Mouse (Mus musculus) midbrain, embryonic 16.5 days (tissue): ENCODE results near the gene Abraxas1. TPM values are rescaled to one million over a fixed set of nuclear protein-coding genes. Genes with fewer than 3 reads are reported as not detected.

ENCODE experiments used
- ATAC-seq: fragments of 200-750 bp; cut with Nextera tagmentation; 2 replicates; pipeline ENCODE4 v1.8.0; 2017; ENCODE audit warnings: moderate TSS enrichment
- H3K27ac ChIP-seq: fragments of 300-500 bp; sonication (generic); 2 replicates; pipeline ENCODE4 v1.5.1; 2014; ENCODE audit warnings: mild to moderate bottlenecking, low read length, mixed read lengths
- H3K27me3 ChIP-seq: fragments of 300-500 bp; sonication (generic); 2 replicates; pipeline ENCODE4 v1.6.1; 2014; ENCODE audit warnings: low read depth, low read length, mixed read lengths; ENCODE audit not compliant: control insufficient read depth, insufficient read depth
- H3K36me3 ChIP-seq: fragments of 300-500 bp; sonication (generic); 2 replicates; pipeline ENCODE4 v1.6.1; 2014; ENCODE audit warnings: mild to moderate bottlenecking, low read length, moderate library complexity, mixed read lengths; ENCODE audit not compliant: control insufficient read depth, insufficient read depth
- H3K4me1 ChIP-seq: fragments of 300-500 bp; sonication (generic); 2 replicates; pipeline ENCODE4 v1.6.1; 2014; ENCODE audit warnings: mild to moderate bottlenecking, low read length, mixed read lengths; ENCODE audit not compliant: control insufficient read depth, insufficient read depth
- H3K4me2 ChIP-seq: fragments of 300-500 bp; sonication (generic); 2 replicates; pipeline ENCODE4 v1.6.1; 2014; ENCODE audit warnings: mild to moderate bottlenecking, low read length, mixed read lengths
- H3K4me3 ChIP-seq: fragments of 300-500 bp; sonication (generic); 2 replicates; pipeline ENCODE4 v1.5.1; 2014; ENCODE audit warnings: low read depth, mild to moderate bottlenecking, low read length, moderate library complexity, mixed read lengths
- H3K9ac ChIP-seq: fragments of 300-500 bp; sonication (generic); 2 replicates; pipeline ENCODE4 v1.6.1; 2014; ENCODE audit warnings: low read depth, low read length, mixed read lengths
- H3K9me3 ChIP-seq: fragments of 300-500 bp; sonication (generic); replicated peaks from 2 replicates; pipeline ENCODE4 v1.6.1; 2014; ENCODE audit warnings: mild to moderate bottlenecking, low read length, mixed read lengths; ENCODE audit not compliant: control insufficient read depth, poor library complexity, severe bottlenecking
- WGBS: fragments of 180-500 bp; shearing (Covaris S2); extraction: QIAGEN DNeasy Blood & Tissue Kit; methylation state at CpG from one replicate; pipeline ENCODE4 v1.1.7; 2014; 5-methylcytosine and 5-hydroxymethylcytosine counted together
- polyA plus RNA-seq: library from polyadenylated mRNA; unstranded; fragments of >200 nt; fragmentation: Nextera tagmentation; extraction: Ambion mirVana; gene quantifications from 2 replicates; pipeline ENCODE4 v1.2.1, GENCODE M21; 2015

Gene Abraxas1
- polyA plus RNA-seq, 1 experiment from 2014 or later = 12.0 TPM

- Histone ChIP-seq H3K4me3 (no peak overlapping the region), H3K4me2 (no peak overlapping the region), H3K27me3 (peaks cover under 1% of the 10 kb centered on the region), H3K9me3 (no peaks in the 10 kb centered on the region), H3K9ac (no peak overlapping the region), H3K27ac (no peak overlapping the region), H3K36me3 (no peaks in the 10 kb centered on the region), H3K4me1 (no peaks in the 10 kb centered on the region)
- ATAC-seq = no peak
- 94% methylated on average over 4 of the region's 4 CpGs for WGBS
These were observed 33.2 kb upstream of the Abraxas1 start for GRCm38 (mm10) chr5:100853963-100854362.

GRCm38 (mm10) chr5:100847143-100847542 is 26.4 kb upstream of the Abraxas1 start:
- Histone ChIP-seq H3K27me3 (peaks cover 26% of the 10 kb centered on the region), H3K4me2 (peak overlapping the region; percentile 100), H3K4me3 (peak overlapping the region; percentile 54), H3K9me3 (no peaks in the 10 kb centered on the region), H3K9ac (peak overlapping the region; percentile 65; the same call in 1 of the 2 replicates), H3K36me3 (no peaks in the 10 kb centered on the region), H3K27ac (no peak overlapping the region), H3K4me1 (peaks cover 7% of the 10 kb centered on the region)
- 5% methylated on average over 2 of the region's 2 CpGs for WGBS
- ATAC-seq = no peak

GRCm38 (mm10) chr5:100846599-100846920 is 25.8 kb upstream of the Abraxas1 start:
- H3K27me3 ChIP-seq = peaks cover 26% of the 10 kb centered on the region
- 0% methylated on average over 22 of the region's 22 CpGs for WGBS
- peak; percentile 54; the same call in 1 of the 2 replicates for ATAC-seq

GRCm38 (mm10) chr5:100845848-100846598 is 25.3 kb upstream of the Abraxas1 start:
- Histone ChIP-seq H3K27ac (no peak overlapping the region), H3K4me2 (peak overlapping the region; percentile 100), H3K9me3 (peaks cover 2% of the 10 kb centered on the region; the same call in 1 of the 2 replicates), H3K4me3 (peak overlapping the region; percentile 54), H3K9ac (peak overlapping the region; percentile 65), H3K27me3 (peaks cover 26% of the 10 kb centered on the region), H3K4me1 (peaks cover 7% of the 10 kb centered on the region), H3K36me3 (no peaks in the 10 kb centered on the region)
- peak; percentile 78 for ATAC-seq
- under 1% methylated on average over 52 of the region's 52 CpGs for WGBS

More at GRCm38 (mm10) chr5:100846599-100846920, 25.8 kb upstream of the Abraxas1 start:
- Histone ChIP-seq H3K27ac (no peak overlapping the region), H3K36me3 (no peaks in the 10 kb centered on the region), H3K9me3 (peaks cover 2% of the 10 kb centered on the region; the same call in 1 of the 2 replicates), H3K4me2 (peak overlapping the region; percentile 100), H3K9ac (peak overlapping the region; percentile 65), H3K4me3 (peak overlapping the region; percentile 54), H3K4me1 (peaks cover 7% of the 10 kb centered on the region)

GRCm38 (mm10) chr5:100845485-100845847 is 24.7 kb upstream of the Abraxas1 start, which contains the start of gene Gpat3:
Gpat3 (plus strand) TSS chr5:100845713.
- Histone ChIP-seq H3K4me3 (peak within 1 kb of the TSS; percentile 54), H3K4me1 (peaks cover 7% of the 10 kb centered on the region), H3K27ac (no peak within 1 kb of the TSS), H3K4me2 (peak within 1 kb of the TSS; percentile 100), H3K9ac (peak within 1 kb of the TSS; percentile 65), H3K9me3 (peaks cover 2% of the 10 kb centered on the region; the same call in 1 of the 2 replicates), H3K27me3 (peaks cover 26% of the 10 kb centered on the region), H3K36me3 (no peaks in the 10 kb centered on the region)
- ATAC-seq = peak; percentile 39; the same call in 1 of the 2 replicates
- under 1% methylated on average over 16 of the region's 16 CpGs for WGBS

GRCm38 (mm10) chr5:100844485-100844884 is 23.7 kb upstream of the Abraxas1 start:
- ATAC-seq = no peak
- Histone ChIP-seq H3K27me3 (peaks cover 26% of the 10 kb centered on the region), H3K9ac (no peak overlapping the region), H3K4me1 (peaks cover 7% of the 10 kb centered on the region), H3K36me3 (no peaks in the 10 kb centered on the region), H3K9me3 (peaks cover 2% of the 10 kb centered on the region; the same call in 1 of the 2 replicates), H3K4me2 (no peak overlapping the region), H3K4me3 (no peak overlapping the region), H3K27ac (no peak overlapping the region)
- WGBS = 57% methylated on average over 3 of the region's 3 CpGs

GRCm38 (mm10) chr5:100837907-100838306 is 17.1 kb upstream of the Abraxas1 start:
- Histone ChIP-seq H3K4me1 (no peaks in the 10 kb centered on the region), H3K9me3 (peaks cover 2% of the 10 kb centered on the region; the same call in 1 of the 2 replicates), H3K4me2 (no peak overlapping the region), H3K9ac (no peak overlapping the region), H3K27ac (no peak overlapping the region), H3K27me3 (no peaks in the 10 kb centered on the region), H3K4me3 (no peak overlapping the region), H3K36me3 (no peaks in the 10 kb centered on the region)
- WGBS = 93% methylated on average over 7 of the region's 7 CpGs
- ATAC-seq = no peak

GRCm38 (mm10) chr5:100835862-100836538 is 15.2 kb upstream of the Abraxas1 start:
- Histone ChIP-seq H3K4me1 (no peaks in the 10 kb centered on the region), H3K27me3 (no peaks in the 10 kb centered on the region), H3K9ac (no peak overlapping the region), H3K4me2 (no peak overlapping the region), H3K9me3 (no peaks in the 10 kb centered on the region), H3K4me3 (no peak overlapping the region), H3K27ac (no peak overlapping the region), H3K36me3 (no peaks in the 10 kb centered on the region)
- no peak for ATAC-seq
- WGBS = 80% methylated on average over 9 of the region's 9 CpGs

GRCm38 (mm10) chr5:100833841-100834240 is 13.1 kb upstream of the Abraxas1 start:
- Histone ChIP-seq H3K27ac (no peak overlapping the region), H3K4me1 (no peaks in the 10 kb centered on the region), H3K27me3 (no peaks in the 10 kb centered on the region), H3K9ac (no peak overlapping the region), H3K9me3 (no peaks in the 10 kb centered on the region), H3K36me3 (no peaks in the 10 kb centered on the region), H3K4me3 (no peak overlapping the region), H3K4me2 (no peak overlapping the region)
- WGBS = 93% methylated on average over 2 of the region's 2 CpGs
- ATAC-seq = no peak
